9 mouse cellular contexts compared by ENCODE assay signal in genomic region chr13:15212353-15212850, GRCm38 (mm10).
A peak's percentile ranks its signal among the peaks of the same experiment; 100 is the strongest.
DNase-seq lines count a peak whose midpoint lies in the region; ATAC-seq and TF ChIP-seq lines count a peak whose summit lies in the region.
"Had no signal": no experiment of that assay in that cellular context is flagged by ENCODE, and none has a peak within 500 bp of the region (broad histone marks: within the 10 kb centered on the region; RNA-seq: fewer than 3 reads in every experiment).

No protein-coding gene starts in this region.

- H3K9ac ChIP-seq in hindbrain, embryonic 16.5 days (ENCODE audit: low read depth, low read length) = no peak overlapping the region
- no peak overlapping the region for H3K9ac ChIP-seq in hindbrain, embryonic 14.5 days

- H3K4me2 ChIP-seq in hindbrain, embryonic 16.5 days (ENCODE audit: low read length) = no peak overlapping the region
- H3K4me2 ChIP-seq in hindbrain, embryonic 14.5 days (replicated peaks) = no peak overlapping the region

- no peak overlapping the region for H3K27ac ChIP-seq in hindbrain, embryonic 16.5 days (ENCODE audit: low read depth, low read length)
- H3K27ac ChIP-seq in hindbrain, embryonic 14.5 days = no peak overlapping the region
- no peak overlapping the region for H3K27ac ChIP-seq in gastrocnemius, adult 2 months
- H3K27ac ChIP-seq in limb, embryonic 10.5 days = peak overlapping the region; percentile 25; the same call in 1 of the 2 replicates
- no peak overlapping the region for H3K27ac ChIP-seq in cerebellum, adult 2 months (ENCODE audit: insufficient read depth, low read length)

- no peaks in the 10 kb centered on the region for H3K4me1 ChIP-seq in hindbrain, embryonic 16.5 days (ENCODE audit: control insufficient read depth, insufficient read depth, low read depth, low read length)
- no peaks in the 10 kb centered on the region for H3K4me1 ChIP-seq in hindbrain, embryonic 14.5 days (replicated peaks; ENCODE audit: control insufficient read depth, insufficient read depth, low read length)
- peaks cover 31% of the 10 kb centered on the region for H3K4me1 ChIP-seq in limb, embryonic 10.5 days
- H3K4me1 ChIP-seq in cerebellum, adult 2 months (ENCODE audit: control insufficient read depth, insufficient read depth, low read length) = no peaks in the 10 kb centered on the region

- TF ChIP-seq CTCF in brain, embryonic 14.5 days (IDR thresholded peaks at IDR 0.05; ENCODE audit: borderline replicate concordance, extremely low read depth, insufficient read depth, insufficient read length) = no peak
- TF ChIP-seq CTCF in gastrocnemius, adult 2 months (IDR thresholded peaks at IDR 0.05) = no peak
- TF ChIP-seq CTCF in cerebellum, adult 2 months (IDR thresholded peaks at IDR 0.05; ENCODE audit: borderline replicate concordance, insufficient read depth, low read depth, low read length) = no peak

- H3K9me3 ChIP-seq in hindbrain, embryonic 16.5 days (ENCODE audit: control insufficient read depth, low read length) = no peaks in the 10 kb centered on the region
- H3K9me3 ChIP-seq in hindbrain, embryonic 14.5 days (ENCODE audit: control insufficient read depth, low read length) = no peaks in the 10 kb centered on the region
- no peaks in the 10 kb centered on the region for H3K9me3 ChIP-seq in limb, embryonic 10.5 days (replicated peaks)

- no peaks in the 10 kb centered on the region for H3K36me3 ChIP-seq in hindbrain, embryonic 16.5 days (ENCODE audit: control insufficient read depth, insufficient read depth, low read length)
- no peaks in the 10 kb centered on the region for H3K36me3 ChIP-seq in hindbrain, embryonic 14.5 days (replicated peaks; ENCODE audit: control insufficient read depth, insufficient read depth)
- H3K36me3 ChIP-seq in limb, embryonic 10.5 days = no peaks in the 10 kb centered on the region

- intact Hi-C loops in gastrocnemius, adult 2 months (cut with DNase I) = no loop called here

- 66% methylated on average over 5 of the region's 5 CpGs for WGBS in hindbrain, embryonic 16.5 days
- WGBS in hindbrain, embryonic 14.5 days = 79% methylated on average over 5 of the region's 5 CpGs
- 44% methylated on average over 5 of the region's 5 CpGs for WGBS in limb, embryonic 10.5 days
- 8% methylated on average over 5 of the region's 5 CpGs for WGBS in cerebellum, adult 2 months

- H3K27me3 ChIP-seq in hindbrain, embryonic 16.5 days (replicated peaks; ENCODE audit: control insufficient read depth, insufficient read depth, low read length) = no peaks in the 10 kb centered on the region
- H3K27me3 ChIP-seq in hindbrain, embryonic 14.5 days (ENCODE audit: control insufficient read depth, insufficient read depth, low read length) = no peaks in the 10 kb centered on the region
- H3K27me3 ChIP-seq in limb, embryonic 10.5 days (ENCODE audit: low read depth, poor library complexity, severe bottlenecking) = no peaks in the 10 kb centered on the region
- H3K27me3 ChIP-seq in cerebellum, adult 2 months (ENCODE audit: control insufficient read depth, insufficient read depth, low read length) = no peaks in the 10 kb centered on the region

- H3K4me3 ChIP-seq in hindbrain, embryonic 16.5 days (ENCODE audit: low read length) = no peak overlapping the region
- H3K4me3 ChIP-seq in hindbrain, embryonic 14.5 days (replicated peaks; ENCODE audit: low read length) = no peak overlapping the region
- H3K4me3 ChIP-seq in gastrocnemius, adult 2 months = no peak overlapping the region
- no peak overlapping the region for H3K4me3 ChIP-seq in limb, embryonic 10.5 days
- H3K4me3 ChIP-seq in cerebellum, adult 2 months (replicated peaks; ENCODE audit: insufficient read depth, low read depth, low read length) = no peak overlapping the region

- no peak for DNase-seq in hindbrain, embryonic 14.5 days (ENCODE audit: low spot score)
- peak; percentile 4 for DNase-seq in brain, embryonic 14.5 days (ENCODE audit: low read depth)
- DNase-seq in gastrocnemius, adult 2 months = peak; percentile 34
- peak; percentile 47 for DNase-seq in limb, embryonic 10.5 days (ENCODE audit: low spot score)
- no peak for DNase-seq in thymus, postnatal 25 days
- no peak for DNase-seq in cerebellum, adult 2 months
- no peak for DNase-seq in urinary bladder, adult 18-20 months (ENCODE audit: low spot score in 2 of 2)
- DNase-seq: adrenal gland, postnatal 10 days had no signal

- no peak for TF ChIP-seq POLR2A in brain, embryonic 14.5 days (IDR thresholded peaks at IDR 0.05; ENCODE audit: borderline replicate concordance, extremely low read depth, insufficient read depth, insufficient read length, poor library complexity, severe bottlenecking)
- no peak for TF ChIP-seq POLR2A in cerebellum, adult 2 months (IDR thresholded peaks at IDR 0.05; ENCODE audit: borderline replicate concordance, insufficient read depth, low read length)

- ATAC-seq in hindbrain, embryonic 16.5 days = peak; percentile 73; the same call in 1 of the 2 replicates
- no peak for ATAC-seq in hindbrain, embryonic 14.5 days (ENCODE audit: low FRiP score)

Comparison
In these comparisons a context has a peak if more than half of its experiments do, and no peak if none do; other contexts are left out.
1. DNase-seq: peak in brain, embryonic 14.5 days (single experiment), gastrocnemius, adult 2 months (single experiment) and limb, embryonic 10.5 days (single experiment); none in hindbrain, embryonic 14.5 days (single experiment), thymus, postnatal 25 days (single experiment), cerebellum, adult 2 months (0 of 2) and urinary bladder, adult 18-20 months (0 of 2).